Mouse (Mus musculus): Measurements from ENCODE around the gene Ess2. TPM values are rescaled to one million over a fixed set of nuclear protein-coding genes. Genes with fewer than 3 reads are reported as not detected.

Gene Ess2
- polyA plus RNA-seq, 1 experiment, result 21.2 TPM

GRCm38 (mm10) chr16:17914307-17915249 is 3.4 kb upstream of the Ess2 start, which contains the start of gene Gsc2:
Gene Gsc2, minus strand, starts transcription at chr16:17915059.
- H3K27me3 ChIP-seq (ENCODE audit: control insufficient read depth, insufficient read depth, insufficient read length), result peaks cover 52% of the 10 kb centered on the region
- peaks cover 13% of the 10 kb centered on the region for H3K79me3 ChIP-seq (ENCODE audit: low read depth)
- no peak within 1 kb of the TSS for H3K4me3 ChIP-seq (ENCODE audit: insufficient read depth, poor library complexity, severe bottlenecking)
- H3K36me3 ChIP-seq (ENCODE audit: control insufficient read depth, insufficient read depth), result no peaks in the 10 kb centered on the region
- H3ac ChIP-seq (ENCODE audit: control insufficient read depth, insufficient read length, low read depth), result no peak within 1 kb of the TSS
- TF ChIP-seq CEBPB (IDR thresholded peaks at IDR 0.05; ENCODE audit: low read depth) (no peak), MAX (IDR thresholded peaks at IDR 0.05) (no peak)
- peaks cover 15% of the 10 kb centered on the region for H3K79me2 ChIP-seq (ENCODE audit: control insufficient read depth, insufficient read depth)

GRCm38 (mm10) chr16:17898462-17898861 is 12.7 kb downstream of the Ess2 start, which contains the start of the genes Dgcr2 and Tssk2:
Gene Dgcr2, minus strand, starts transcription at chr16:17898562.
Gene Tssk2, plus strand, starts transcription at chr16:17898637.
- Histone ChIP-seq H3K27me3 (ENCODE audit: control insufficient read depth, insufficient read depth, insufficient read length) (no peaks in the 10 kb centered on the region), H3K79me3 (ENCODE audit: low read depth) (no peaks in the 10 kb centered on the region), H3ac (ENCODE audit: control insufficient read depth, insufficient read length, low read depth) (no peak within 1 kb of the TSS), H3K79me2 (ENCODE audit: control insufficient read depth, insufficient read depth) (no peaks in the 10 kb centered on the region), H3K4me3 (ENCODE audit: insufficient read depth, poor library complexity, severe bottlenecking) (no peak within 1 kb of the TSS), H3K36me3 (ENCODE audit: control insufficient read depth, insufficient read depth) (peaks cover 29% of the 10 kb centered on the region)
- no peak for TF ChIP-seq MAX (IDR thresholded peaks at IDR 0.05)
- TF ChIP-seq USF1 (IDR thresholded peaks at IDR 0.05; ENCODE audit: low read depth), result no peak
- no peak for TF ChIP-seq CEBPB (IDR thresholded peaks at IDR 0.05; ENCODE audit: low read depth)
- no peak for TF ChIP-seq CTCF (IDR thresholded peaks at IDR 0.05; ENCODE audit: control insufficient read depth, insufficient read depth, insufficient read length)
- TF ChIP-seq FOSL1 (IDR thresholded peaks at IDR 0.05; ENCODE audit: insufficient read depth, low read length, poor library complexity, severe bottlenecking), result no peak
- no peak for TF ChIP-seq MYOG (IDR thresholded peaks at IDR 0.05; ENCODE audit: control insufficient read depth, extremely low read depth, insufficient read length)
- no peak for TF ChIP-seq MYOD1 (IDR thresholded peaks at IDR 0.05; ENCODE audit: control insufficient read depth, insufficient read length, low read depth)

- TF ChIP-seq MYOD1 (IDR thresholded peaks at IDR 0.05; ENCODE audit: control insufficient read depth, insufficient read length, low read depth), result no peak
- no peak for TF ChIP-seq USF1 (IDR thresholded peaks at IDR 0.05; ENCODE audit: low read depth)
- no peak for TF ChIP-seq CTCF (IDR thresholded peaks at IDR 0.05; ENCODE audit: control insufficient read depth, insufficient read depth, insufficient read length)
- no peak for TF ChIP-seq MYOG (IDR thresholded peaks at IDR 0.05; ENCODE audit: control insufficient read depth, extremely low read depth, insufficient read length)
- TF ChIP-seq CEBPB (IDR thresholded peaks at IDR 0.05; ENCODE audit: low read depth), result no peak
- no peak for TF ChIP-seq MAX (IDR thresholded peaks at IDR 0.05)
- TF ChIP-seq FOSL1 (IDR thresholded peaks at IDR 0.05; ENCODE audit: insufficient read depth, low read length, poor library complexity, severe bottlenecking), result no peak
- Histone ChIP-seq H3K79me3 (ENCODE audit: low read depth) (no peaks in the 10 kb centered on the region), H3ac (ENCODE audit: control insufficient read depth, insufficient read length, low read depth) (no peak overlapping the region), H3K27me3 (ENCODE audit: control insufficient read depth, insufficient read depth, insufficient read length) (no peaks in the 10 kb centered on the region), H3K79me2 (ENCODE audit: control insufficient read depth, insufficient read depth) (peaks cover 3% of the 10 kb centered on the region), H3K36me3 (ENCODE audit: control insufficient read depth, insufficient read depth) (peaks cover 6% of the 10 kb centered on the region), H3K4me3 (ENCODE audit: insufficient read depth, poor library complexity, severe bottlenecking) (no peak overlapping the region)
Observed at GRCm38 (mm10) chr16:17896091-17896490, 15.1 kb downstream of the Ess2 start.

GRCm38 (mm10) chr16:17893923-17894322 is 17.2 kb downstream of the Ess2 start, which contains the start of gene Tssk1:
Gene Tssk1, plus strand, starts transcription at chr16:17894223.
- Histone ChIP-seq H3ac (ENCODE audit: control insufficient read depth, insufficient read length, low read depth) (no peak within 1 kb of the TSS), H3K79me2 (ENCODE audit: control insufficient read depth, insufficient read depth) (peaks cover 25% of the 10 kb centered on the region), H3K36me3 (ENCODE audit: control insufficient read depth, insufficient read depth) (no peaks in the 10 kb centered on the region), H3K79me3 (ENCODE audit: low read depth) (peaks cover 17% of the 10 kb centered on the region), H3K4me3 (ENCODE audit: insufficient read depth, poor library complexity, severe bottlenecking) (no peak within 1 kb of the TSS), H3K27me3 (ENCODE audit: control insufficient read depth, insufficient read depth, insufficient read length) (no peaks in the 10 kb centered on the region)
- no peak for TF ChIP-seq MYOD1 (IDR thresholded peaks at IDR 0.05; ENCODE audit: control insufficient read depth, insufficient read length, low read depth)

- no peaks in the 10 kb centered on the region for H3K27me3 ChIP-seq (ENCODE audit: control insufficient read depth, insufficient read depth, insufficient read length)
- peaks cover 37% of the 10 kb centered on the region for H3K79me2 ChIP-seq (ENCODE audit: control insufficient read depth, insufficient read depth)
- TF ChIP-seq MYOG (IDR thresholded peaks at IDR 0.05; ENCODE audit: control insufficient read depth, extremely low read depth, insufficient read length) (no peak), FOSL1 (IDR thresholded peaks at IDR 0.05; ENCODE audit: insufficient read depth, low read length, poor library complexity, severe bottlenecking) (no peak), MAX (IDR thresholded peaks at IDR 0.05) (no peak), MYOD1 (IDR thresholded peaks at IDR 0.05; ENCODE audit: control insufficient read depth, insufficient read length, low read depth) (no peak), USF1 (IDR thresholded peaks at IDR 0.05; ENCODE audit: low read depth) (no peak), CEBPB (IDR thresholded peaks at IDR 0.05; ENCODE audit: low read depth) (no peak), CTCF (IDR thresholded peaks at IDR 0.05; ENCODE audit: control insufficient read depth, insufficient read depth, insufficient read length) (no peak)
- no peaks in the 10 kb centered on the region for H3K36me3 ChIP-seq (ENCODE audit: control insufficient read depth, insufficient read depth)
- no peak overlapping the region for H3ac ChIP-seq (ENCODE audit: control insufficient read depth, insufficient read length, low read depth)
- peaks cover 19% of the 10 kb centered on the region for H3K79me3 ChIP-seq (ENCODE audit: low read depth)
- no peak overlapping the region for H3K4me3 ChIP-seq (ENCODE audit: insufficient read depth, poor library complexity, severe bottlenecking)
Observed at GRCm38 (mm10) chr16:17892606-17893005, 18.5 kb downstream of the Ess2 start.

GRCm38 (mm10) chr16:17891567-17891959 is 19.6 kb downstream of the Ess2 start, which contains the start of gene Gm20518:
Gene Gm20518, minus strand, starts transcription at chr16:17891671.
- TF ChIP-seq MAX (IDR thresholded peaks at IDR 0.05) (peak; percentile 33), CTCF (IDR thresholded peaks at IDR 0.05; ENCODE audit: control insufficient read depth, insufficient read depth, insufficient read length) (no peak)
- Histone ChIP-seq H3K4me3 (ENCODE audit: insufficient read depth, poor library complexity, severe bottlenecking) (peak within 1 kb of the TSS; percentile 74), H3K27me3 (ENCODE audit: control insufficient read depth, insufficient read depth, insufficient read length) (no peaks in the 10 kb centered on the region)

More at GRCm38 (mm10) chr16:17891567-17891959, 19.6 kb downstream of the Ess2 start, which contains the start of gene Gm20518:
- peak within 1 kb of the TSS; percentile 93 for H3ac ChIP-seq (ENCODE audit: control insufficient read depth, insufficient read length, low read depth)
- H3K79me2 ChIP-seq (ENCODE audit: control insufficient read depth, insufficient read depth), result peaks cover 48% of the 10 kb centered on the region
- H3K36me3 ChIP-seq (ENCODE audit: control insufficient read depth, insufficient read depth), result no peaks in the 10 kb centered on the region
- H3K79me3 ChIP-seq (ENCODE audit: low read depth), result peaks cover 26% of the 10 kb centered on the region

Data from C2C12 (cell line).